Mouse (Mus musculus): Measurements from ENCODE around the gene Rassf5.
A peak's percentile ranks its signal among the peaks of the same experiment; 100 is the strongest.

GRCm38 (mm10) chr1:131207531-131207930 lies 37.5 kb downstream of the Rassf5 start:
- TF ChIP-seq CTCF (IDR thresholded peaks at IDR 0.05; ENCODE audit: borderline replicate concordance, insufficient read depth, low read depth, low read length) (peak; percentile 35; the same call in 1 of the 2 replicates), POLR2A (IDR thresholded peaks at IDR 0.05; ENCODE audit: borderline replicate concordance, insufficient read depth, low read length) (no peak)

All from cerebellum, adult 2 months (tissue).